In the genomic region with DNA sequence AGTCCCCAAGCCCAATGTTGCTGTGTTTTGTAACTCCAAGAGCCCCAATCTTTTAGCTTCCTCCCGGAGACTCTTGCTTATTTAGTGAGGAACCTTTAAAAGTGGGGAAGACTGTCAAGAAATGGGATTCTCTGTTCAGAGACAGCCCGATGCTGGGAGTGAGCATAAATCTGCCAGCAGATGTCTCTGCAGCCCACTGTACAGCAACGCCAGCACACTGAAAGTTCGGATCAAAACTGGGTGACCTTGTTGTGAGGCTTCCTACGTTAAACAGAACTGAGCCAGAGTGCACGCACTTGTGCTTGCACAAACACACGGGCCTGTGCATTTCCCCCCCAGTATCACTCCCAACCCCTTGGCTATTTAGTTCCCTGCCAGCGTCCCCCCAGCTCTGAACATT, we compare ENCODE assay signal across 8 mouse cellular contexts. TPM values are rescaled to one million over a fixed set of nuclear protein-coding genes. Genes with fewer than 3 reads are reported as not detected.
DNase-seq lines count a peak whose midpoint lies in the region; ATAC-seq and TF ChIP-seq lines count a peak whose summit lies in the region.

No protein-coding gene starts in this region.

- no peak overlapping the region for H3K4me2 ChIP-seq in lung, embryonic 14.5 days
- no peak overlapping the region for H3K4me2 ChIP-seq in forebrain, embryonic 15.5 days (replicated peaks)

- no peak overlapping the region for H3K9ac ChIP-seq in lung, embryonic 14.5 days
- no peak overlapping the region for H3K9ac ChIP-seq in forebrain, embryonic 15.5 days (replicated peaks)

- H3K9me3 ChIP-seq in lung, embryonic 14.5 days (ENCODE audit: low read depth, low read length), result no peaks in the 10 kb centered on the region
- no peaks in the 10 kb centered on the region for H3K9me3 ChIP-seq in forebrain, embryonic 15.5 days

- 29% methylated on average over 8 of the region's 8 CpGs for WGBS in lung, embryonic 14.5 days
- 45% methylated on average over 8 of the region's 8 CpGs for WGBS in forebrain, embryonic 15.5 days

- peak; percentile 73 for TF ChIP-seq CTCF in lung, embryonic 14.5 days (IDR thresholded peaks at IDR 0.05; ENCODE audit: low read depth)

- H3K36me3 ChIP-seq in lung, embryonic 14.5 days (ENCODE audit: insufficient read depth), result no peaks in the 10 kb centered on the region
- no peaks in the 10 kb centered on the region for H3K36me3 ChIP-seq in forebrain, embryonic 15.5 days

- ATAC-seq in lung, embryonic 14.5 days (ENCODE audit: insufficient read depth), result no peak
- no peak for ATAC-seq in forebrain, embryonic 15.5 days (replicated peaks)

- no peaks in the 10 kb centered on the region for H3K4me1 ChIP-seq in lung, embryonic 14.5 days (ENCODE audit: insufficient read depth)
- peaks cover 4% of the 10 kb centered on the region; the same call in 1 of the 2 replicates for H3K4me1 ChIP-seq in forebrain, embryonic 15.5 days

- H3K27me3 ChIP-seq in lung, embryonic 14.5 days (ENCODE audit: insufficient read depth, low read length), result no peaks in the 10 kb centered on the region
- H3K27me3 ChIP-seq in forebrain, embryonic 15.5 days, result 0 out of 2 replicates have a peak, but pooled peaks cover 5% of the 10 kb centered on the region

- H3K4me3 ChIP-seq in lung, embryonic 14.5 days (ENCODE audit: low read depth, low read length), result no peak overlapping the region
- H3K4me3 ChIP-seq in forebrain, embryonic 15.5 days, result no peak overlapping the region

- no peak overlapping the region for H3K27ac ChIP-seq in lung, embryonic 14.5 days (ENCODE audit: low read depth)
- H3K27ac ChIP-seq in forebrain, embryonic 15.5 days (replicated peaks), result no peak overlapping the region

- DNase-seq in gastrocnemius, adult 18-20 months (ENCODE audit: low spot score), result peak; percentile 49
- no peak for DNase-seq in gastrocnemius, adult 8-10 months (ENCODE audit: low spot score in 2 of 2)
- DNase-seq in lung, embryonic 14.5 days, result peak; percentile 84
- no peak for DNase-seq in lung, postnatal 36 days
- peak; percentile 79 for DNase-seq in brain, adult 2 months (ENCODE audit: low read depth, low spot score)
- peak; percentile 72 for DNase-seq in kidney, postnatal 10 days
- no peak for DNase-seq in Muller cell, postnatal 12 days (ENCODE audit: inconsistent ontology term)

RNA-seq across cellular contexts. Expression of gene Cd83, which starts 10.8 kb away (rescaled TPM):
- under 1 TPM; 0.32 to 0.76 TPM for total RNA-seq in gastrocnemius, adult 18-20 months (2021)
- 1 to 10 TPM in 1 of 4 experiments, under 1 TPM in 3; 0.22 to 1.2 (median 0.69) TPM for total RNA-seq in gastrocnemius, adult 8-10 months (2022)
- 12.9 and 14.3 TPM in 2 replicates for polyA plus RNA-seq in lung, embryonic 14.5 days (2014; fragmentation: Nextera tagmentation; extraction: Ambion mirVana)
- polyA plus RNA-seq in forebrain, embryonic 15.5 days (2015; fragmentation: Nextera tagmentation; extraction: Ambion mirVana), result 5.8 and 6.2 TPM in 2 replicates

Comparison
In these comparisons a context has a peak if more than half of its experiments do, and no peak if none do; other contexts are left out.
1. DNase-seq: peak in gastrocnemius, adult 18-20 months (single experiment), lung, embryonic 14.5 days (single experiment), brain, adult 2 months (single experiment) and kidney, postnatal 10 days (single experiment); none in gastrocnemius, adult 8-10 months (0 of 2), lung, postnatal 36 days (single experiment) and Muller cell, postnatal 12 days (single experiment).